Mouse (Mus musculus): ENCODE measurements at regions not wholly inside any gene's neighbourhood (a gene's known extent, or its start where the extent isn't known, plus 50 kb on each side); places are given as distances from the start of the nearest gene placed in this dataset.

DNA sequence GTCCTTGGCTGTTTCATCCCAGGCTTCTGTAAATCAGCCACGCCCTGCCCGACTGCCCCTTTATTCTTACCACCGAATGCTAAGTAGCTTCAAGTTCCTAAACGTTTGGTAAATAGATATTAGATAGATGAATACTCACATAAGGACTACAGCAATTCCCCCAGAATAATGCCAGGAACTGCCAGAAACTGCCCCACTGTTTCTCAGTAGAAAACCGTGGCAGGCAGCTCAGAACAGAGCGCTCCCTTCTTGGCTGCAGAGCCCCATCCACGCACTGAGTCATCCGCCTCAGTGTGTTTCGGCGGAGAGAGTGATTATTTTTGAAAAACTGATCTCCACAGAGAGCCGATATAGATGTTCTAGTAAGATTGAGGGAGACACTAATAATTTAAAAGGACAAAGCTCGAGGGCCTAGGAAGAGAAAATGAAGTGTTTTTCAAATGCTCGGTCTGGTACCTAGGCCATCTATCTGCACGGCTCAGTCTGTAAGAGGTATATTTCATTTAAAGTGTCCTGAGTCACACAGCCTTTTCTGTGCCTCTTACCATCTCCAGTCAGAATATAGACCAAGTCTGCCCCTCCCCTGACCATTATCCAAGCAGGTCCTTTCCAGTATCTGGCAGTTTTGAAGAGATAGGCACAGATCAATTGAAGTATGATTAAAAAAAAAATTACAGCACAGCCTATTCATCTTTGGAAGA, 94.4 kb upstream of the Gm47985 start:
- CTCF ChIA-PET, result no interaction called here

DNA sequence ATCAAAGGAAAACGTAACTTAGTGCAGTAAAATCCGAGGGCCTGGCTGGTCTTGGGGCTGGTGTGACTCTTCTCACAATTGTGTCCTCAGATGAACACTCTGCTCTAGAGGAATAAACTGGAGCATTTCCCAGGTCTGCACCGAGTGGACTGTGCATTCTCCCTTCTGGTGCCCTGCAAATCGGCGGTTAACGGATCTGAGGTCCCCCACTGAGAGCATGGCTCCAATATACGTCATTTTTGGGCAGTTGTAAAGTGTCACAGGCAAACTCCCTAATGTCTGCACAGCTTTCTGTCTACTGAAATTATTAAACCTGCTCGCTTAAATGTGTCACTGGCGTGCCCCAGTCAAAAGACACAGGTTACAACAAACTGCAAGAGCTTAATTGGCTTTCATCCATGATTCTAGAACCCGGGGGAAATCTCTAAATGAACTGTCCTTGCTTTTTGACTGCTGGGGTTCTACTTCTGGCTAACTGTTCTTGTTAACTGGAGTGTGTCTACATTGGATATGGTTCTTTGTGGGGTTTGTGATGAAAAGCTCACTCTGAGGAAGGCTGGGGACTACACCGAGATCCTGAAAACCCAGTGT, 93.7 kb upstream of the Gm47985 start:
- CTCF ChIA-PET, result no interaction called here

DNA sequence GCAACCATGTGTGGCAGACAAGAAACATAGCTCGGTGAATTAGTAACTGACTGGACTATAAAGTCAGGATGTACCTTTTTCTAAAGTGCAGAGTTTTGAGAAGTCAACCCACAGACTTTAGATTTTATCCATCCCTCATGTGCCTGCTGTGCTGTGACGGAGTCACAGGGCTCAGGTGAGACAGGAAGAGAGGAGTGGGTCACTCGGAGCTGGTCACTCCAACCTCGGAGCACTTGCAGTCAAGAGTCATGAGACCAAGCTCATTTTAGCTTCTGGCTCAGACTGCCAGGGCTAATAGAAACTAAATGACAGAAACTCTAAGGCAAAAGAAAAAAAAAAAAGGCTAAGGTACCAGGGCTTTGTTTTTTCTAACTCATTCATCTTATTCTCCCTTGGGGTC, 90.3 kb upstream of the Gm47985 start:
- CTCF ChIA-PET, result interaction anchor here (0.6 to 0.7 kb wide), 2 partner anchors 56 to 443 kb away, joined by 3 to 5 read pairs; no protein-coding TSS in a partner anchor

DNA sequence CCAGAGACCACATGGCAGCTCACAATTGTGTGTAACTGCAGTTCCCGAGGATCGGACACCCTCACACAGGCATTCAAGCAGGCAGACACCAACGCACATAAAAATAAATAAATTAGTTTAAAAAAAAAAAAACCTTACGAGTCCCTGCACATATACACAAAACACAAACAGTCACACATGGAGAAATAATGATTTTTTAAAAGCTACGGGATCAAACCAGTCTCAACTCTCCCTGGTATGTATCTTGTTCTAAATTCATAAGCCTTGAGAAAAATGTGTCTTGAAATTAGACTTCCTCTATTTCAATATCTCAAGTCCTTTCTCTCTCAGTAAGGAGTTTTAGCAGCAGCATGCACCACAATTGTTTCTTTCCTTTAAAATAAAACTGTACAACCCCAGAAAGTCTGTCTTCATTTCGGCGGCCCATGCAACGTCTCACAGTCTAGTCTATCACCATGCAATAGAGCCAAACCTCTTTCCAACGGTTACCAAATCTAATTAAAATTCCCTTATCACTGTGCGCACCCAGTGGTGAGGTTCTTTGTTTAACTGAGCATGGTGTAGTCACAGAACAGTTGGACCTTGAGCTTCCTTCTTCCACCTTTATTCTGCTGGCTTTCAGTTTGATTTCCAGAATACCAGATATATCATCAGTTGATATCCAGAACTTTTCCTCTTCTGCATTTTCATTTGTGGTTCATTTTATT, 86.8 kb upstream of the Gm47985 start:
- CTCF ChIA-PET, result interaction anchor here (1.0 kb wide), 1 partner anchor 14 kb away, joined by 5 read pairs; no protein-coding TSS in a partner anchor

DNA sequence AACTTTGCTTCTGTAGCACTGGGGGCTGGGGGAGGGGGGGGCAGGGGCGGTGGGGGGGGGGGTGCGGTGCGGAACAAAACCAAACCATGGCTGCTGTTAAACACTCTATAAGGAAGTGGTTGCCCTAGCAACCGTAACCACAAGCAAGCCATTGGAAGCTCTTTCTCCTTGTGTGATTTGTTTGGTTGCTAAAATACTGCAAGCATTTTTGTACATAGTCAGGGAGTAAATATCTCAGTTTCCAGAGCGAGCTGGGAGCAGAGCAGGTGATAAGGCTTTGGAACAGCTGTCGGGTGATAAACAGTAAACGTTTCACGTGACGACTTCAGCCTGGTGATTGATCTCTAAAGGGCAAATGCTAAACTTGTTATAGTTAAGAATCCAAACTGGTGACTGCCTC, 86.3 kb upstream of the Gm47985 start:
- CTCF ChIA-PET, result no interaction called here

DNA sequence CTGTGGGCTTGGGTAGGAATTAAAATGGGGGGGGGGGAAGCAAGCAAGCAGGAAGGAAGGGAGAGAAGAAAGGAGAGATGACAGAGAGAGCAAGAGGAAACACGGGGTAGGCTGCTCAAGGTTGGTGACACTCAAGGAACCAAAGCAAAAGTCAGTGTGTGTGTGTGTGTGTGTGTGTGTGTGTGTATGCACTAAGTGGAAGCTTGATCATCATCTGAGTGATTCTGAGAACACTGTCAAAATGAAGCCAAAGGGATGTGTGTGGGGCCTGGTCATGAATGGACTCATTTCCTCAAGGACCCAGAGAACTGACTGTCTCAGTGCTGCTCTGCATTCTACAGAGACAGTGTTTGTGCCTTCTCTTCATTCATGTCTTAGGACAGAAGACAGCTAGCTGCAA, 84.8 kb upstream of the Gm47985 start:
- CTCF ChIA-PET, result interaction anchor here (0.6 kb wide), 1 partner anchor 61 kb away, joined by 4 read pairs; no protein-coding TSS in a partner anchor

DNA sequence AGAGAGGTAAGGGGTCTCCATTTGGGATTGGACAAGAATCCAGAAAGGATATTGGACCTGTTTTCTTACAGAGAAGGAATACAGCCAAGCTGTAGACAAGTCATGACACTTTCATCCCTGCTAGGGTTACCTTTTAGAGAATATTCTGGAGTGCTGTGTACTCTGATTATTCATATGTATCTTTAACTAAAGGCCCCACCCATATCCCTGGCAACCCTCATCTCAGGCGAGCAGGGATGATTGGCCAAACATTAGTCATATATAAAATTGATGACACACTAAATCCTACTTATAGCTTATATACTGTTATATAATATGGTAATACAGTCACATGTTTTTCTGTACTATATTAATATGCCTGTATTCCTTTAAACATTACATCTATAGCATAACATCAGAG, 83.6 kb upstream of the Gm47985 start:
- CTCF ChIA-PET, result no interaction called here

DNA sequence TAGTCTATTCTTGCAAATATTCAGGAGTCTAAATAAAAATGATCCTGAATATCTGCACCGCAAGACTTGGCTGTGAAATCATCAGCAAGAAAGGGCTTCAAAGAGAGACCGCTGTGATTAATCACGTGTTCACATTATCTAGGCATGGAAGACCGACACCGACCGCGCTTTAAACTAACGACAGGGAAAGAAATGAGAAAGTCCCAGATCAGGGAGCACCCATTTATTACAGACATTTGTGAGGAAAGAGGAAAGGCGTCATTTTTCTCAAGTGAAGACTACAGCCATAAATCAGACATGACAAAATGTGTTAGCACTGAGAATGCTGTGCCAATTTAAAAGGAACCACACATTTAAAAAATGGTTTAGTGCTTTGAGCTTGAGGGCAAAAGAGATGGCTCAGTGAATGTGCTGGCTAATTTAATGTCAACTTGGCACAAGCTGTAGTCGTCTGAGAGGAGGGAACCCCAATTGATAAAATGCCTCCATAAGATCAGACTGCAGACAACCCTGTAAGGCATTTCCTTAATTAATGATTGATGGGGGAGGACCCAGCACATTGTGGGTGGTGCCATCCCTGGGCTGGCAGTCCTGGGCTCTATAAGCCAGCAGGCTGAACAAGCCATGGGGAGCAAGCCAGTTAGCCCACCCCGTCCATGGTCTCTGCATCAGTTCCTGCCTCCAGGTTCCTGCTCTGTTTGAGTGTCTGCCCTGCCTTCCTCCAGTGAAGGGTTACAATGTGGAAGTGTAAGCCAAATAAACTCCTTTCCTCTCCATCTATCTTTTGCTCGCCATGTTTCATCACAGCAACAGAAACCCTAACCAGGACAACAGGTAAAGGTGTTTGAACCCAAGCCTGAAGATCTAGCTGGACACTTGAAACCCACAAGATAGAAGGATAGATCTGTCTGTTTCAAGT, 81.5 kb upstream of the Gm47985 start:
- CTCF ChIA-PET, result no interaction called here

DNA sequence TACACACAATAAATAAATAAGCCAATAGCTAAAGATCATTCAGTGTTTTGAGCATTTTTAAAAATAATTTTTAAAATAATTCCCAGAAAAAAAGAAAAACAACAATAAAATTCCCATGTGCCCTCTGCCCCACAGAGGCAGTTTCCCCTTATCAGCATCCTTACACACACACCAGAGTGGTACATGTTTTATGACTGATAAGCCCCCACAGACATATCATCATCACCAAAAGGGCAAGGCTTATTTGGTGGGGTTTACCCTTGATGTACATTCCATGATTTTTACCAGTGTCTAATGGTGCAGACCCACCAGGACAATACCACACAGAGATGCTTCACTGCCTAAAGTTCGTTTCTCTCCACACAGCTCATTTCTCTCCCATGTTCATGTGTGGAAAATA, 80.8 kb upstream of the Gm47985 start:
- CTCF ChIA-PET, result no interaction called here

DNA sequence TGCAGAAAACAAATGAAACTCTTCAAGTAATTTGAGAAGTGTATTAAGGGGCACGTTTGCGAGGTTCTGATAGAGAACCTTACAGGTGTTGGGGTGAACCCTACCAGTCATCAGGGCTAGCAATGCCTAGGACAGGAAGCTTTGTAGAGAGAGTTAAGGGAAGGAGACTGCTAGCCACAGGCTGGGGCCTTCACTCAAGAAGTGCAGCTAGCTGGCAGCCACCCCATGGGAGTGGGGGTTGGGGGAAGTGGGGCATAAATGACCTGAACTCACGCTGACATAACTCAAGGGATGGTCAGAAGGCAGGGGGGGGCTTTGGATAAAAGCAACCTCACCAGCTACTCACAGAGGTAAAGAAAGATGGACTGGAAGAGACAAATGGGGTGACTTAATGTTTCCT, 80.3 kb upstream of the Gm47985 start:
- CTCF ChIA-PET, result no interaction called here

DNA sequence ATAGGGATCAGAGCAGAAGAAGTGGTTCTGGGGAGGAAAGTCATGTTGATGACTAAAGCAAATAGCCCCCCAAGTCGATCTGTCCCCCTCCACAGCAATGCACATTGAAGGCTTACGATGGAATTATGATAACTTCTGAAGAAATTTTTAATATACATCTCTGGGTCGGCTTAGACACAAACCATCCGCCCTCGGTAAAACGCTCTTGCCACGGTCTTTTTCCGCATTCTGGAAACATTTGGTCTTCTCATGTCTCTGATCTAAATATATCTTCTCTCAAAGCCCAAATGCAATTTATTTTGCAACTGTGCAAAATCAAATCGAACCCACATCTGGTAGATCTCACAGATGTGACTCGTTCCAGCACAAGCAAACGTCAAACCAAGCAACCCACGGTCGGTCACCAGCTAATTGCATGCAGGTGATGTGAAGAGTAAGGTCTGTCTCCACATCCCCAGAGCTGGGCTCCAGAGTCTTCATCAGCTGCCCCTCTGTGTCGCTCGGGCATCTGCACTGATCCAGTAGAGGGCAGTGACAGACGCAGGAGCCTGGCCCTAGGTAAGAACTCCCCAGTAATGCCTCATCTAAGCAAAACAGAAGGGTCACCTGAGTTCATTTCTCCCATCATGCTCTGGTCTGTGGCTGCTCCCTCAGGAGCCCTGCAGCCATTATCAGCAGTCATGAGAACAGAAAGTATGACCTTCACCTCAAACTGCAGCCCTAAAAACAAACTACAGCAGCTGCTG, 79.5 kb upstream of the Gm47985 start:
- CTCF ChIA-PET, result no interaction called here

DNA sequence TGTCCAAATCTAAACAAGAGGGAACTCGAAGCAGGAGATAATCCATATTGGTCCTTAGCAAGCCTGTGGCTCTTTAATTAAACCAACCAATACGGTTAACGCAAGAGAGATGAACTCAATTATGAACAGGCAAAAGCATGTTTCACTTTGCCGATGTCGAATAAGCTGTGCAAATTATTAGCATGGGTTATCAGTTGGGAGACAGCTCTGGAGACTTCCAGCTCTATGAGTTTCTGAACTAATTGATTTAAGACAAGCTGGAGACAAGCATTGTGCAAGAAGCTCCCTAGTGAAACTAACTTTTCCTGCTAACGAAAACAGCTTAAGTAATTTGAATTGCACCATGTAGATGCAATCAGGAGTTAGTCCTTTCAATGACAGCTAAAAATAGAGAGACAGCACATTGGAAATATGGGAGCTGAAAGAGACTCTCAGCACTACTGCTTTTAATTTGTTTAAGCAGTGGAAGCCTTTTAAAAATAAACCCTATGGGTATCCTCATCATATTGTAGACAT, 78.8 kb upstream of the Gm47985 start:
- CTCF ChIA-PET, result interaction anchor here (0.6 kb wide), 1 partner anchor 1699 kb away, joined by 3 read pairs; no protein-coding TSS in a partner anchor

DNA sequence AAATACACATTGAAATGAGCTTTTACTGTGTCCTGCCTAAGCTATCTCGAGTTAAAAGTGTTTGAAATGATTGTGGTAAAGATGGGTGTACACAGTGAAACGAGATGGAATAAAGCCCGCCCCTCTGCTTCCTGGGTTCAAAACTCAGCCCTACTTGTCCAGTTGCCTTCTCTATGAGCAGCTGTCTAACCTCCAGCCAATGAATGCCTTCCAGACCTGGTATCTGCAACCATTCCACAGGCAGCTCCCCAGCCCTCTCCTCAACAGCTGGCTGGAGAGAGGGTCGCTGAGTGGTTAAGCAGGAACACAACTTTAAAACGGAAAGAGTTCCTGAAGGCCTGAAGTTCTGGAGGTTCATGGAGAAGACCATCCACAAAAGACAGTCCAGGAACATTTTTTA, 78.0 kb upstream of the Gm47985 start:
- CTCF ChIA-PET, result no interaction called here

DNA sequence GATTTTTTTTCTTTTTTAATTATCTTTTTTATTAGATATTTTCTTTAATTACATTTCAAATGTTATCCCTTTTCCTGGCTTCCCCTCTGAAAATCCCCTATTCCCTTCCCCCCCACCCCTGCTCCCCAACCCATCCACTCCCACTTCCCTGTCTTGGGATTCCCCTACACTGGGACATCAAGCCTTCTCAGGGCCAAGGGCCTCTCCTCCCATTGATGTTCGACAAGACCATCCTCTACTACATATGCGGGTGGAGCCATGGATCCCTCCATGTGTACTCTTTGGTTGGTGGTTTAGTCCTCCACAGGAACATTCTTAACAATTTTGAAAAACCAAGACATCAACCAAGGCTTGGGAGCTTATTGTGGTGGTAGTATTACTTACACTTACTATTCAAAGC, 77.5 kb upstream of the Gm47985 start:
- CTCF ChIA-PET, result no interaction called here

DNA sequence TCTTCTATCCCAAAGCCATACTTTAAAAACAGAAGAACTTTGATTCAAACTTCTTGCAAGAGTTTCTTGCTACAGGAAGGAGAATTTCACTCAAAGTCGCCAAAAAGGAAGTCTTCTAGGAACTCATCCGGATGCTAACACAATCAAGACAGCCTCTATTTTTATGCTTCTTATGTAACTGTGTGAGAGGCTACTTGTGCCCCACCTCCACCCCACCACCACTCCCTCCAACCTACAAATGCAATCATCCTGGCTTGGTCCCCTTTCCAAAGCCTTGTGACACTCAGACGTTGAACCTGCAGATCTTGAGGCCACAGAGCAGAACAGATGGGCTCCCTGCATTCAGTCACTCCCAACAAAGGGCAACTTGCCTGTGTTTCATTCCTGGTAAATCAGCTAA, 77.1 kb upstream of the Gm47985 start:
- CTCF ChIA-PET, result no interaction called here

DNA sequence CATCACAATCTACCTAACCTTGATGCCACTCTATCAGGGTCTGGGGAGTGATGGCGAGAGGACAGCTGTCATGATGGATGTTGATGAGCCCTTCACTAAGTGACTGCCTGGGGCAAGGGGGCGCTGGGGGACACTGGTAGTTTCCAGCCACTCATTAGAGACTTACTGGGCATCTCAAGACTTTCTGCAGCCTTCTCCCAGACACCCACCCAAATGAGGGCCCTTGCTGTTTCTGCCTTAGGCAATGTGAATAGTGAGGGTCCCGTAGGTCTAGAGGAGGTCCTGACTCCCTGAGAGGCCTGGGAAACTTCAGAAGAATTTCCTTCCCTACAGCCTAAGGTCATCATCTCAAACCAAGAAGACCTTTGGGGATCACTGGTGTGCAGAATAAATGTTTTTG, 74.9 kb upstream of the Gm47985 start:
- CTCF ChIA-PET, result no interaction called here

DNA sequence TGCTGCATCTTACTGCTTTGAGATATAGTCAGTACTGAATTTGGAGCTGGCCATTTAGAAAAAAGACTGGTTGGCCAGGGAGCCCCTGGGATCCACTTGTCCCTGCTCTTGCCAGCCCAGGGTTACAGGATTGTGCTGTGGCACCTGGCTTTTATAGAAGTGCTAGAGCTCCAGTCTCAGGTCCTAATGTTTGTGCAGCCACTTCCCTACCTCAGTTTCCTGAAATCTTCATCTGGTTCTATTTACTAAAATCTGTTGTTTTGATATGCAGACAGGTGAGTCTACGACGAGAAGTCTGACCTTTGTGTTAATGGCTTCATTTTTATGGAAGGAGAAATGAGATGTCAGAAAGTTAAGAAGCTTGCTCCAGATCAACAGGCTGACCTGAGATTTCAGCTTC, 73.0 kb upstream of the Gm47985 start:
- CTCF ChIA-PET, result interaction anchor here (1.2 kb wide), 1 partner anchor 14 kb away, joined by 5 read pairs; no protein-coding TSS in a partner anchor

DNA sequence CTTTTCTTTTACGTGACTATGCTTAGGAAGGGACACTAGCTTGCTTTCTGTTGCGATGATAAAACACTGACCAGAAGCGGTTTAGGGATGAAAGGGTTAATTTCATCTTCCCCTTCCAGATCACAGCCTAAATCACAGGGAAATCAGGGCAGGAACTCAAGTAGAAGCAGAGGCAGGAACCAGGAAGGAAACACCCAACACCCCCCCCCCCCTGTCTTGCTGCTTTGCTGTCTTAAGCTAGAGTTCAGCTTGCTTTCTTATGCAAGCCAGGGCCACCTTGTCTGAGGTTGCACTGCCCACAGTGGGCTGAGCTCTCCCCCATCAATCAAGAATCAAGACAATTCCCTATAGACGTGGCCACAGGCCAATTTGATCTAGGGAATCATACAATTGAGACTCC, 71.9 kb upstream of the Gm47985 start:
- CTCF ChIA-PET, result interaction anchor here (0.6 to 1.2 kb wide), 2 partner anchors 15 to 1999 kb away, joined by 5 to 6 read pairs; no protein-coding TSS in a partner anchor

DNA sequence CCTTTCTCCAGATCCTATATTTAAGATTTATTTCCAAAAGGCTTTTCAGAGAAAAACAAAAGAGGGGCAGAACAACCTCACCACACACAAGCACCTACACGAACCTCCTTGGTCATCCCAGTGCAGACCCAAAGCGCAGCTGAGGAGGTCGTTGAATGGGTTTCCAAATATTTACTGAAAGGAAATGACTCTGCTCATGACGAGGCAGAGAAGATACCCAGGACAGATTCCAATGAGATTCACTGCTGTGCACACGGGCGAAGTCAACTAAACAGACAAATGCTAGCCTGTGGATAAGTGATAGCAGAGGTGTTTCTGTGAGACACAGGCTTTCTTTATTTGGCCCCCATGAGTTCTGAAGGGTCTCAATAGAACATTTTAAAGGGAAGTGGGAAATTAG, 70.7 kb upstream of the Gm47985 start:
- CTCF ChIA-PET, result interaction anchor here (0.7 kb wide), 1 partner anchor 273 kb away, joined by 4 read pairs; no protein-coding TSS in a partner anchor

DNA sequence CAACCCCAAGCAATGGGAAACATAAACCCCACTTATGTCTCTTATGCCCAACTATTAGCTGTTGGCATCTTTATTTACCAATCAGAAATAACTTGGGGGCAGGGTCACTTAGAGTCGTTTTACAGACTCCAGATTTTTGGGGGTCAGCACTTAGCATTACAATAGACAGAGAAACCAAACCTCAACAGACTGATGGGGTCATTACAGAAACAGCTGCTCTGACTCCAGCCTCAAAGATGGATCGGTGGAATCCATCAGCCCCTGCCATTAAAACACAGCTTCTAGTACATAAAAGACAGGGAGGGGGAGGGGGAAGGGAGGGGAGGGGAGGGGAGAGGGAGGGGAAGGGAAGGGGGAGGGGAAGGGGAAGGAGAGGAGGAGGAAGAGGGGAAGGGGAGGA, 69.9 kb upstream of the Gm47985 start:
- CTCF ChIA-PET, result interaction anchor here (0.7 kb wide), 1 partner anchor 273 kb away, joined by 4 read pairs; no protein-coding TSS in a partner anchor

DNA sequence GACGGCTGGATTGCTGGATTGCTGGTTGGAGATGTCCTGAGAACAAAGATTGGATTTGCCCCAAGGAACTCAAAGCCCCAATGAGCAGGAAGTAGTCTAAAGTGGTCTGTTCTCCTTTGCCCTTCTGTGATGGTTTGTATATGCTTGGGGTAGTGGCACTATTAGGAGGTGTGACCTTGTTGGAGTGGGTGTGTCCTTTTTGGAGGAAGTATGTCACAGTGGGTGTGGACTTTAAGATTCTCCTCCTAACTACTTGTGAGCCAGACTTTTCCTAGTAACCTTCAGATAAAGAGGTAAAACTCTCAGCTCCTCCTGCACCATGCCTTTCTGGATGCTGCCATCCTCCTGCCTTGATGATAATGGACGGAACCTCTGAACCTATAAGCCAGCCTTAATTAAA, 69.1 kb upstream of the Gm47985 start:
- CTCF ChIA-PET, result no interaction called here

All from spleen, embryonic (tissue).